Mouse (Mus musculus): ENCODE data around the gene Mettl21c. TPM values are rescaled to one million over a fixed set of nuclear protein-coding genes. Genes with fewer than 3 reads are reported as not detected.
"Not testable (repeated sequence)": the region's sequence is repeated elsewhere in the genome, so short reads cannot be mapped to it uniquely, and the experiment has no call there.

Mettl21c gene
- polyA plus RNA-seq (2015; fragmentation: Nextera tagmentation; extraction: Ambion mirVana), result 1.3 and 1.4 TPM in 2 replicates

GRCm38 (mm10) chr1:44019934-44020333 lies at the start of gene Mettl21c:
Mettl21c (minus strand) TSS chr1:44020034.
- Histone ChIP-seq H3K9ac (no peak within 1 kb of the TSS), H3K9me3 (no peaks in the 10 kb centered on the region), H3K4me2 (no peak within 1 kb of the TSS), H3K27ac (no peak within 1 kb of the TSS), H3K36me3 (no peaks in the 10 kb centered on the region), H3K4me3 (no peak within 1 kb of the TSS), H3K4me1 (replicated peaks) (no peaks in the 10 kb centered on the region), H3K27me3 (no peaks in the 10 kb centered on the region)
- no peak for ATAC-seq (ENCODE audit: low FRiP score)

- Histone ChIP-seq H3K4me3 (no peak overlapping the region), H3K9ac (no peak overlapping the region), H3K27me3 (no peaks in the 10 kb centered on the region), H3K9me3 (no peaks in the 10 kb centered on the region), H3K4me2 (no peak overlapping the region), H3K4me1 (replicated peaks) (no peaks in the 10 kb centered on the region), H3K36me3 (no peaks in the 10 kb centered on the region), H3K27ac (no peak overlapping the region)
- ATAC-seq (ENCODE audit: low FRiP score), result no peak
- WGBS, result 0% methylated on average over 1 of the region's 1 CpGs
These were observed 44.8 kb upstream of the Mettl21c start for GRCm38 (mm10) chr1:44064625-44065024.

GRCm38 (mm10) chr1:44063439-44063838 lies 43.6 kb upstream of the Mettl21c start:
- WGBS, result 93% methylated on average over 6 of the region's 6 CpGs
- no peaks in the 10 kb centered on the region for H3K9me3 ChIP-seq
- no peaks in the 10 kb centered on the region for H3K4me1 ChIP-seq (replicated peaks)
- no peak overlapping the region for H3K9ac ChIP-seq
- no peak for ATAC-seq (ENCODE audit: low FRiP score)
- no peaks in the 10 kb centered on the region for H3K27me3 ChIP-seq
- H3K4me3 ChIP-seq, result no peak overlapping the region
- H3K36me3 ChIP-seq, result no peaks in the 10 kb centered on the region
- no peak overlapping the region for H3K4me2 ChIP-seq
- no peak overlapping the region for H3K27ac ChIP-seq

- Histone ChIP-seq H3K4me3 (no peak within 1 kb of the TSS), H3K27me3 (no peaks in the 10 kb centered on the region), H3K4me1 (replicated peaks) (no peaks in the 10 kb centered on the region), H3K9me3 (no peaks in the 10 kb centered on the region), H3K4me2 (no peak within 1 kb of the TSS), H3K36me3 (no peaks in the 10 kb centered on the region), H3K27ac (no peak within 1 kb of the TSS), H3K9ac (no peak within 1 kb of the TSS)
- WGBS, result 94% methylated on average over 2 of the region's 2 CpGs
- ATAC-seq (ENCODE audit: low FRiP score), result no peak
These were observed 42.0 kb upstream of the Mettl21c start, which contains the start of gene Gm8251 for GRCm38 (mm10) chr1:44061836-44062235. Gm8251 (minus strand) TSS chr1:44061936.

GRCm38 (mm10) chr1:44057805-44058204 lies 38.0 kb upstream of the Mettl21c start:
- Histone ChIP-seq H3K36me3 (no peaks in the 10 kb centered on the region), H3K4me1 (replicated peaks) (no peaks in the 10 kb centered on the region), H3K4me2 (no peak overlapping the region), H3K4me3 (no peak overlapping the region), H3K27me3 (no peaks in the 10 kb centered on the region), H3K27ac (no peak overlapping the region), H3K9ac (no peak overlapping the region), H3K9me3 (no peaks in the 10 kb centered on the region)
- no peak for ATAC-seq (ENCODE audit: low FRiP score)
- 87% methylated on average over 3 of the region's 3 CpGs for WGBS

GRCm38 (mm10) chr1:44046556-44046955 lies 26.7 kb upstream of the Mettl21c start:
- Histone ChIP-seq H3K27ac (no peak overlapping the region), H3K36me3 (no peaks in the 10 kb centered on the region), H3K9ac (no peak overlapping the region), H3K4me3 (no peak overlapping the region), H3K4me2 (no peak overlapping the region), H3K9me3 (no peaks in the 10 kb centered on the region), H3K27me3 (no peaks in the 10 kb centered on the region), H3K4me1 (replicated peaks) (0 out of 2 replicates have a peak, but pooled peaks cover 5% of the 10 kb centered on the region)
- ATAC-seq (ENCODE audit: low FRiP score), result no peak
- 80% methylated on average over 2 of the region's 2 CpGs for WGBS

GRCm38 (mm10) chr1:44045689-44046088 lies 25.9 kb upstream of the Mettl21c start:
- H3K27me3 ChIP-seq; H3K4me2 ChIP-seq; H3K9me3 ChIP-seq; H3K36me3 ChIP-seq; H3K27ac ChIP-seq; ATAC-seq (ENCODE audit: low FRiP score); H3K4me3 ChIP-seq; H3K4me1 ChIP-seq (replicated peaks); H3K9ac ChIP-seq: not testable (repeated sequence)
- WGBS, result 92% methylated on average over 5 of the region's 5 CpGs

GRCm38 (mm10) chr1:44042555-44042915 lies 22.7 kb upstream of the Mettl21c start:
- peak overlapping the region; percentile 71 for H3K9ac ChIP-seq
- WGBS, result 4% methylated on average over 6 of the region's 6 CpGs
- H3K4me3 ChIP-seq, result peak overlapping the region; percentile 46

GRCm38 (mm10) chr1:44041797-44042554 lies 22.1 kb upstream of the Mettl21c start:
- Histone ChIP-seq H3K9me3 (no peaks in the 10 kb centered on the region), H3K4me1 (replicated peaks) (0 out of 2 replicates have a peak, but pooled peaks cover 5% of the 10 kb centered on the region), H3K4me3 (peak overlapping the region; percentile 46), H3K36me3 (no peaks in the 10 kb centered on the region), H3K27me3 (no peaks in the 10 kb centered on the region), H3K27ac (no peak overlapping the region), H3K9ac (peak overlapping the region; percentile 71), H3K4me2 (peak overlapping the region; percentile 73)
- WGBS, result 1% methylated on average over 17 of the region's 17 CpGs
- ATAC-seq (ENCODE audit: low FRiP score), result peak; percentile 82

More at GRCm38 (mm10) chr1:44042555-44042915, 22.7 kb upstream of the Mettl21c start:
- H3K27ac ChIP-seq, result no peak overlapping the region
- peak overlapping the region; percentile 73 for H3K4me2 ChIP-seq
- no peaks in the 10 kb centered on the region for H3K36me3 ChIP-seq
- ATAC-seq (ENCODE audit: low FRiP score), result peak; percentile 80
- 0 out of 2 replicates have a peak, but pooled peaks cover 5% of the 10 kb centered on the region for H3K4me1 ChIP-seq (replicated peaks)
- H3K27me3 ChIP-seq, result no peaks in the 10 kb centered on the region
- no peaks in the 10 kb centered on the region for H3K9me3 ChIP-seq

GRCm38 (mm10) chr1:44032948-44033347 lies 13.1 kb upstream of the Mettl21c start:
- Histone ChIP-seq H3K27me3 (no peaks in the 10 kb centered on the region), H3K36me3 (no peaks in the 10 kb centered on the region), H3K4me2 (no peak overlapping the region), H3K4me1 (replicated peaks) (no peaks in the 10 kb centered on the region), H3K4me3 (no peak overlapping the region), H3K9me3 (no peaks in the 10 kb centered on the region), H3K9ac (no peak overlapping the region), H3K27ac (no peak overlapping the region)
- ATAC-seq (ENCODE audit: low FRiP score), result no peak
- 92% methylated on average over 5 of the region's 5 CpGs for WGBS

- no peaks in the 10 kb centered on the region for H3K9me3 ChIP-seq
- 75% methylated on average over 2 of the region's 2 CpGs for WGBS
- ATAC-seq (ENCODE audit: low FRiP score), result no peak
These were observed 12.4 kb upstream of the Mettl21c start for GRCm38 (mm10) chr1:44032213-44032612.

GRCm38 (mm10) chr1:44027651-44028050 lies 7.8 kb upstream of the Mettl21c start:
- Histone ChIP-seq H3K27me3 (no peaks in the 10 kb centered on the region), H3K4me2 (no peak overlapping the region), H3K36me3 (no peaks in the 10 kb centered on the region), H3K27ac (no peak overlapping the region), H3K9me3 (no peaks in the 10 kb centered on the region), H3K4me1 (replicated peaks) (no peaks in the 10 kb centered on the region), H3K9ac (no peak overlapping the region), H3K4me3 (no peak overlapping the region)
- ATAC-seq (ENCODE audit: low FRiP score), result no peak
- 85% methylated on average over 1 of the region's 1 CpGs for WGBS

More at GRCm38 (mm10) chr1:44032213-44032612, 12.4 kb upstream of the Mettl21c start:
- H3K4me2 ChIP-seq, result no peak overlapping the region
- H3K4me3 ChIP-seq, result no peak overlapping the region
- H3K27me3 ChIP-seq, result no peaks in the 10 kb centered on the region
- no peaks in the 10 kb centered on the region for H3K36me3 ChIP-seq
- H3K9ac ChIP-seq, result no peak overlapping the region
- H3K27ac ChIP-seq, result no peak overlapping the region
- H3K4me1 ChIP-seq (replicated peaks), result no peaks in the 10 kb centered on the region

GRCm38 (mm10) chr1:44022656-44023055 lies 2.8 kb upstream of the Mettl21c start:
- Histone ChIP-seq H3K27me3 (no peaks in the 10 kb centered on the region), H3K4me3 (no peak overlapping the region), H3K27ac (no peak overlapping the region), H3K36me3 (no peaks in the 10 kb centered on the region), H3K4me1 (replicated peaks) (no peaks in the 10 kb centered on the region), H3K4me2 (no peak overlapping the region), H3K9ac (no peak overlapping the region), H3K9me3 (no peaks in the 10 kb centered on the region)
- no peak for ATAC-seq (ENCODE audit: low FRiP score)
- 98% methylated on average over 1 of the region's 1 CpGs for WGBS

All from hindbrain, embryonic 13.5 days (tissue).